In genomic region chr8:75272166-75272565, GRCm38 (mm10) we compare ENCODE assay signal across 8 mouse cellular contexts. TPM values are rescaled to one million over a fixed set of nuclear protein-coding genes. Genes with fewer than 3 reads are reported as not detected.
DNase-seq lines count a peak whose midpoint lies in the region; ATAC-seq and TF ChIP-seq lines count a peak whose summit lies in the region.

No protein-coding gene starts in this region.

- no peak for TF ChIP-seq POLR2A in brain, embryonic 14.5 days (IDR thresholded peaks at IDR 0.05; ENCODE audit: borderline replicate concordance, extremely low read depth, insufficient read depth, insufficient read length, poor library complexity, severe bottlenecking)

- WGBS in limb, embryonic 11.5 days: 33% methylated on average over 4 of the region's 4 CpGs
- WGBS in limb, embryonic 10.5 days: 44% methylated on average over 4 of the region's 4 CpGs
- 42% methylated on average over 4 of the region's 4 CpGs for WGBS in hindbrain, embryonic 10.5 days

- no peaks in the 10 kb centered on the region for H3K36me3 ChIP-seq in limb, embryonic 11.5 days (ENCODE audit: control insufficient read depth, insufficient read depth, low read length)
- no peaks in the 10 kb centered on the region for H3K36me3 ChIP-seq in limb, embryonic 10.5 days
- H3K36me3 ChIP-seq in hindbrain, embryonic 10.5 days: no peaks in the 10 kb centered on the region

- peak; percentile 36; the same call in 1 of the 2 replicates for TF ChIP-seq CTCF in brain, embryonic 14.5 days (IDR thresholded peaks at IDR 0.05; ENCODE audit: borderline replicate concordance, extremely low read depth, insufficient read depth, insufficient read length)

- H3K9me3 ChIP-seq in limb, embryonic 11.5 days (ENCODE audit: control insufficient read depth, low read length): peaks cover 3% of the 10 kb centered on the region; the same call in 1 of the 2 replicates
- no peaks in the 10 kb centered on the region for H3K9me3 ChIP-seq in limb, embryonic 10.5 days (replicated peaks)
- peaks cover 9% of the 10 kb centered on the region for H3K9me3 ChIP-seq in hindbrain, embryonic 10.5 days

- H3K4me3 ChIP-seq in limb, embryonic 11.5 days (ENCODE audit: low read depth, low read length): no peak overlapping the region
- H3K4me3 ChIP-seq in limb, embryonic 10.5 days: no peak overlapping the region
- H3K4me3 ChIP-seq in hindbrain, embryonic 10.5 days: no peak overlapping the region

- H3K27me3 ChIP-seq in limb, embryonic 11.5 days (ENCODE audit: control insufficient read depth, insufficient read depth, low read length): no peaks in the 10 kb centered on the region
- H3K27me3 ChIP-seq in limb, embryonic 10.5 days (ENCODE audit: low read depth, poor library complexity, severe bottlenecking): no peaks in the 10 kb centered on the region
- no peaks in the 10 kb centered on the region for H3K27me3 ChIP-seq in hindbrain, embryonic 10.5 days (ENCODE audit: insufficient read depth, poor library complexity, severe bottlenecking)

- H3K27ac ChIP-seq in limb, embryonic 11.5 days (replicated peaks; ENCODE audit: low read depth, low read length): no peak overlapping the region
- H3K27ac ChIP-seq in limb, embryonic 10.5 days: no peak overlapping the region
- no peak overlapping the region for H3K27ac ChIP-seq in hindbrain, embryonic 10.5 days

- no peaks in the 10 kb centered on the region for H3K4me1 ChIP-seq in limb, embryonic 11.5 days (ENCODE audit: control insufficient read depth, insufficient read depth, low read length)
- no peaks in the 10 kb centered on the region for H3K4me1 ChIP-seq in limb, embryonic 10.5 days
- H3K4me1 ChIP-seq in hindbrain, embryonic 10.5 days (replicated peaks): no peaks in the 10 kb centered on the region

- no peak overlapping the region for H3K4me2 ChIP-seq in limb, embryonic 11.5 days (ENCODE audit: low read depth, severe bottlenecking)

- H3K9ac ChIP-seq in limb, embryonic 11.5 days (ENCODE audit: low read length): no peak overlapping the region

- peak; percentile 21 for DNase-seq in cerebellum, adult 9-10 months
- no peak for DNase-seq in cerebellum, postnatal 4 days (ENCODE audit: low spot score in 2 of 2)
- DNase-seq in limb, embryonic 11.5 days (ENCODE audit: low spot score): peak; percentile 27
- no peak for DNase-seq in limb, embryonic 10.5 days (ENCODE audit: low spot score)
- peak; percentile 35 for DNase-seq in brain, embryonic 14.5 days (ENCODE audit: low read depth)
- peak; percentile 9 to 21 for DNase-seq in kidney, postnatal 4 days
- no peak for DNase-seq in hindbrain, embryonic 10.5 days (ENCODE audit: low spot score)

- ATAC-seq in limb, embryonic 11.5 days (ENCODE audit: insufficient number of reproducible peaks, low FRiP score, low TSS enrichment, low read depth): no peak
- no peak for ATAC-seq in erythroblast, adult 5-6 weeks (replicated peaks; ENCODE audit: low FRiP score, poor library complexity, severe bottlenecking)

RNA-seq across cellular contexts. Expression of gene Rasd2, which starts 58.4 kb away (rescaled TPM):
- polyA plus RNA-seq in limb, embryonic 11.5 days (2014; fragmentation: Nextera tagmentation; extraction: Ambion mirVana): 0.07 TPM in 1 of 2 replicates, not detected in the other
- polyA plus RNA-seq in limb, embryonic 10.5 days (2016; fragmentation: Nextera tagmentation; extraction: Ambion mirVana): 0.05 and 0.35 TPM in 2 replicates
- polyA plus RNA-seq in brain, embryonic 14.5 days (2012; rRNA removed): 0.78 and 2.9 TPM in 2 replicates
- total RNA-seq in erythroblast, adult 5-6 weeks (2015; ENCODE audit: low replicate concordance): not detected in 2 replicates
- total RNA-seq in erythroblast, adult 5-6 weeks (2017; ENCODE audit: low replicate concordance): not detected in 2 replicates
- 0.11 and 0.41 TPM in 2 replicates for polyA plus RNA-seq in hindbrain, embryonic 10.5 days (2016; fragmentation: Nextera tagmentation; extraction: Ambion mirVana)

Comparison
In these comparisons a context has a peak if more than half of its experiments do, and no peak if none do; other contexts are left out.
1. DNase-seq: peak in cerebellum, adult 9-10 months (single experiment), limb, embryonic 11.5 days (single experiment), brain, embryonic 14.5 days (single experiment) and kidney, postnatal 4 days (2 of 2); none in cerebellum, postnatal 4 days (0 of 2), limb, embryonic 10.5 days (single experiment) and hindbrain, embryonic 10.5 days (single experiment).